Mouse (Mus musculus) ES-E14 (cell line): ENCODE data around the gene Pam.

ENCODE experiments used
- CHD2 ChIP-seq: IDR thresholded peaks from 2 replicates; pipeline ENCODE4 v1.6.1; 2014; ENCODE audit warnings: mild to moderate bottlenecking, low read depth, low read length, inconsistent platforms
- HCFC1 ChIP-seq: IDR thresholded peaks from 2 replicates; pipeline ENCODE4 v1.6.1; 2012; ENCODE audit warnings: low read length, inconsistent platforms, borderline replicate concordance; ENCODE audit not compliant: insufficient read depth
- MAFK ChIP-seq: IDR thresholded peaks from 2 replicates; pipeline ENCODE4 v1.6.1; 2014; ENCODE audit warnings: mild to moderate bottlenecking, low read depth, low read length, inconsistent platforms; ENCODE audit not compliant: insufficient read depth
- ZC3H11A ChIP-seq: IDR thresholded peaks from 2 replicates; pipeline ENCODE4 v1.6.1; 2012; ENCODE audit warnings: low read depth, mild to moderate bottlenecking, inconsistent platforms, low read length, borderline replicate concordance
- ZNF384 ChIP-seq: IDR thresholded peaks from 2 replicates; pipeline ENCODE4 v1.6.1; 2012; ENCODE audit warnings: low read depth, low read length, inconsistent platforms

GRCm38 (mm10) chr1:98038252-98038651, 57.2 kb downstream of the Pam start:
- no peak for TF ChIP-seq HCFC1
- no peak for TF ChIP-seq CHD2
- no peak for TF ChIP-seq MAFK
- TF ChIP-seq ZNF384, result no peak
- TF ChIP-seq ZC3H11A, result no peak
